Mouse (Mus musculus) cortical plate, adult 2 months (tissue): ENCODE measurements at regions not wholly inside any gene's neighbourhood (a gene's known extent, or its start where the extent isn't known, plus 50 kb on each side); places are given as distances from the start of the nearest gene placed in this dataset.

ENCODE experiments used
- H3K27ac ChIP-seq: fragments of 200-500 bp; 2 replicates; pipeline ENCODE4 v1.5.1; 2012; ENCODE audit warnings: low read length, control low read depth, inconsistent platforms; ENCODE audit not compliant: insufficient read depth
- H3K4me1 ChIP-seq: fragments of 200-500 bp; 2 replicates; pipeline ENCODE4 v1.6.1; 2011; ENCODE audit warnings: low read length; ENCODE audit not compliant: control insufficient read depth, insufficient read depth
- H3K4me3 ChIP-seq: fragments of 200-500 bp; 2 replicates; pipeline ENCODE4 v1.5.1; 2011; ENCODE audit warnings: mild to moderate bottlenecking, low read length, control low read depth; ENCODE audit not compliant: insufficient read depth
- CTCF ChIP-seq: fragments of 200-500 bp; IDR thresholded peaks from 2 replicates; pipeline ENCODE4 v1.5.1; 2011; ENCODE audit warnings: mild to moderate bottlenecking, control low read depth, low read length; ENCODE audit not compliant: insufficient read depth; ENCODE audit errors: extremely low read depth
- POLR2A ChIP-seq: fragments of 200-500 bp; IDR thresholded peaks from 2 replicates; pipeline ENCODE4 v1.6.1; 2011; ENCODE audit warnings: mild to moderate bottlenecking, low read length, control low read depth; ENCODE audit not compliant: insufficient read depth; ENCODE audit errors: extremely low read depth

- peaks cover 1% of the 10 kb centered on the region; the same call in 1 of the 2 replicates for H3K4me1 ChIP-seq
- no peak overlapping the region for H3K4me3 ChIP-seq
- H3K27ac ChIP-seq, result no peak overlapping the region
- TF ChIP-seq POLR2A (no peak), CTCF (no peak)
These were observed 104.9 kb downstream of the H2al1j start for GRCm38 (mm10) chrX:11432403-11433004.

GRCm38 (mm10) chrX:11435338-11435737 is 107.7 kb downstream of the H2al1j start:
- H3K4me1 ChIP-seq, result peaks cover 1% of the 10 kb centered on the region; the same call in 1 of the 2 replicates
- H3K27ac ChIP-seq, result no peak overlapping the region
- no peak overlapping the region for H3K4me3 ChIP-seq
- no peak for TF ChIP-seq CTCF
- TF ChIP-seq POLR2A, result no peak

- H3K4me1 ChIP-seq, result peaks cover 1% of the 10 kb centered on the region; the same call in 1 of the 2 replicates
- no peak overlapping the region for H3K4me3 ChIP-seq
- no peak overlapping the region for H3K27ac ChIP-seq
- TF ChIP-seq CTCF, result no peak
- TF ChIP-seq POLR2A, result no peak
These were observed 109.7 kb downstream of the H2al1j start for GRCm38 (mm10) chrX:11437151-11437944.

GRCm38 (mm10) chrX:11443543-11443942 is 115.9 kb downstream of the H2al1j start:
- Histone ChIP-seq H3K27ac (no peak overlapping the region), H3K4me3 (no peak overlapping the region), H3K4me1 (no peaks in the 10 kb centered on the region)
- TF ChIP-seq CTCF, result no peak
- TF ChIP-seq POLR2A, result no peak

GRCm38 (mm10) chrX:11444261-11444725 is 116.7 kb downstream of the H2al1j start:
- H3K4me1 ChIP-seq, result no peaks in the 10 kb centered on the region
- H3K27ac ChIP-seq, result no peak overlapping the region
- no peak for TF ChIP-seq POLR2A
- TF ChIP-seq CTCF, result no peak
- H3K4me3 ChIP-seq, result no peak overlapping the region

GRCm38 (mm10) chrX:11448711-11449110 is 121.1 kb downstream of the H2al1j start:
- Histone ChIP-seq H3K27ac (no peak overlapping the region), H3K4me1 (no peaks in the 10 kb centered on the region), H3K4me3 (no peak overlapping the region)
- TF ChIP-seq POLR2A (no peak), CTCF (no peak)

GRCm38 (mm10) chrX:11458521-11458920 is 130.9 kb downstream of the H2al1j start:
- no peaks in the 10 kb centered on the region for H3K4me1 ChIP-seq
- no peak overlapping the region for H3K27ac ChIP-seq
- TF ChIP-seq POLR2A, result no peak
- no peak for TF ChIP-seq CTCF
- H3K4me3 ChIP-seq, result no peak overlapping the region

GRCm38 (mm10) chrX:11463955-11464511 is 136.4 kb downstream of the H2al1j start:
- Histone ChIP-seq H3K4me1 (no peaks in the 10 kb centered on the region), H3K4me3 (no peak overlapping the region), H3K27ac (no peak overlapping the region)
- no peak for TF ChIP-seq CTCF
- no peak for TF ChIP-seq POLR2A

GRCm38 (mm10) chrX:11466191-11466590 is 138.6 kb downstream of the H2al1j start:
- TF ChIP-seq POLR2A (no peak), CTCF (no peak)
- no peak overlapping the region for H3K27ac ChIP-seq
- no peak overlapping the region for H3K4me3 ChIP-seq
- no peaks in the 10 kb centered on the region for H3K4me1 ChIP-seq

GRCm38 (mm10) chrX:11479696-11480339 is 152.2 kb downstream of the H2al1j start:
- no peak overlapping the region for H3K27ac ChIP-seq
- H3K4me3 ChIP-seq, result no peak overlapping the region
- no peaks in the 10 kb centered on the region for H3K4me1 ChIP-seq
- TF ChIP-seq POLR2A (no peak), CTCF (no peak)
